Mouse (Mus musculus) activated CD4-positive, CD25-positive, alpha-beta regulatory T cell, adult 4 months (primary cell): ENCODE data around the gene Zscan21. TPM values are rescaled to one million over a fixed set of nuclear protein-coding genes. Genes with fewer than 3 reads are reported as not detected.
A peak's percentile ranks its signal among the peaks of the same experiment; 100 is the strongest.

Source experiments
- ATAC-seq: one replicate; pipeline ENCODE4 v1.8.0; 2017
- polyA plus RNA-seq, 2 experiments: library from polyadenylated mRNA; unstranded; fragments of 100-300 nt; shearing (Covaris generic); gene quantifications; one replicate each; pipeline ENCODE4 v1.2.1; 2017

Zscan21 gene
- polyA plus RNA-seq, 2 experiments from 2014 or later: 17.9 TPM

GRCm38 (mm10) chr5:138118041-138118440, 1.3 kb downstream of the Zscan21 start:
- ATAC-seq: no peak

GRCm38 (mm10) chr5:138132425-138133064, 15.8 kb downstream of the Zscan21 start:
- no peak for ATAC-seq

- no peak for ATAC-seq
Measured at GRCm38 (mm10) chr5:138137257-138137656, 20.6 kb downstream of the Zscan21 start.

GRCm38 (mm10) chr5:138137935-138138549, 21.3 kb downstream of the Zscan21 start:
- ATAC-seq: peak; percentile 77

- no peak for ATAC-seq
Measured at GRCm38 (mm10) chr5:138138585-138138984, 21.9 kb downstream of the Zscan21 start.

GRCm38 (mm10) chr5:138154390-138154789, 37.7 kb downstream of the Zscan21 start:
- ATAC-seq: no peak

- ATAC-seq: peak; percentile 96
Measured at GRCm38 (mm10) chr5:138155443-138155976, 38.8 kb downstream of the Zscan21 start, which contains the start of gene Zfp113. Gene Zfp113 (minus strand): TSS chr5:138155744.

- ATAC-seq: no peak
Measured at GRCm38 (mm10) chr5:138160224-138160762, 43.6 kb downstream of the Zscan21 start.

- peak; percentile 96 for ATAC-seq
Measured at GRCm38 (mm10) chr5:138160842-138161665, 44.4 kb downstream of the Zscan21 start, which contains the start of gene Cops6. Gene Cops6 (plus strand): TSS chr5:138161071.

GRCm38 (mm10) chr5:138163046-138163445, 46.3 kb downstream of the Zscan21 start:
- ATAC-seq: no peak

- ATAC-seq: no peak
Measured at GRCm38 (mm10) chr5:138163610-138164009, 46.9 kb downstream of the Zscan21 start.

GRCm38 (mm10) chr5:138165594-138165993, 48.9 kb downstream of the Zscan21 start:
- ATAC-seq: no peak

- peak; percentile 52 for ATAC-seq
Measured at GRCm38 (mm10) chr5:138170936-138171561, 54.3 kb downstream of the Zscan21 start.

- ATAC-seq: peak; percentile 89
Measured at GRCm38 (mm10) chr5:138171695-138172491, 55.2 kb downstream of the Zscan21 start, which contains the start of the genes Ap4m1 and Mcm7. Gene Ap4m1 (plus strand): TSS chr5:138172002. Gene Mcm7 (minus strand): TSS chr5:138172422.

- no peak for ATAC-seq
Measured at GRCm38 (mm10) chr5:138173217-138173616, 56.5 kb downstream of the Zscan21 start.

Other genes starting within 250 kb of the Zscan21 start
- not detected for gene Pilrb2, start 245.1 kb upstream of the Zscan21 start, polyA plus RNA-seq
- gene Cyp3a13, start 195.3 kb upstream of the Zscan21 start, polyA plus RNA-seq: not detected
- not detected for gene Gjc3, start 153.8 kb upstream of the Zscan21 start, polyA plus RNA-seq
- gene Azgp1, start 135.4 kb upstream of the Zscan21 start, polyA plus RNA-seq: under 1 TPM in 1 of 2 experiments, not detected in 1; 0.28 TPM
- not detected for gene Smok3a, start 95.6 kb upstream of the Zscan21 start, polyA plus RNA-seq
- not detected for gene Smok3b, start 95.5 kb upstream of the Zscan21 start, polyA plus RNA-seq
- not detected for gene Smok3c, start 63.7 kb upstream of the Zscan21 start, polyA plus RNA-seq
- gene Zkscan1, start 31.8 kb upstream of the Zscan21 start, polyA plus RNA-seq: 10 to 100 TPM; 10.9 to 11.8 TPM
- gene Zfp113, start 38.8 kb downstream of the Zscan21 start, polyA plus RNA-seq: 10 to 100 TPM; 13.4 to 13.5 TPM
- 100 to 1,000 TPM; 188 to 252 TPM for gene Cops6, start 44.2 kb downstream of the Zscan21 start, polyA plus RNA-seq
- 1 to 10 TPM; 4.8 to 5.4 TPM for gene Ap4m1, start 55.1 kb downstream of the Zscan21 start, polyA plus RNA-seq
- 10 to 100 TPM; 57.5 to 61.8 TPM for gene Mcm7, start 55.5 kb downstream of the Zscan21 start, polyA plus RNA-seq
- gene Taf6, start 70.5 kb downstream of the Zscan21 start, polyA plus RNA-seq: 10 to 100 TPM; 54.1 to 59.3 TPM
- gene Cnpy4, start 70.6 kb downstream of the Zscan21 start, polyA plus RNA-seq: 10 to 100 TPM; 38.4 to 55.4 TPM
- under 1 TPM; 0.42 to 0.51 TPM for gene Mblac1, start 77.4 kb downstream of the Zscan21 start, polyA plus RNA-seq
- gene Nxpe5, start 109.0 kb downstream of the Zscan21 start, polyA plus RNA-seq: under 1 TPM; 0.16 to 0.18 TPM
- 100 to 1,000 TPM; 112 to 123 TPM for gene Lamtor4, start 138.6 kb downstream of the Zscan21 start, polyA plus RNA-seq
- 1 to 10 TPM; 3.9 to 4.7 TPM for gene BC037034, start 147.1 kb downstream of the Zscan21 start, polyA plus RNA-seq
- under 1 TPM; 0.43 to 0.49 TPM for gene Gal3st4, start 155.9 kb downstream of the Zscan21 start, polyA plus RNA-seq
- not detected for gene Gm43720, start 163.1 kb downstream of the Zscan21 start, polyA plus RNA-seq
- gene Gpc2, start 163.1 kb downstream of the Zscan21 start, polyA plus RNA-seq: not detected
- gene Stag3, start 163.3 kb downstream of the Zscan21 start, polyA plus RNA-seq: under 1 TPM; 0.13 to 0.62 TPM
- gene Pvrig, start 225.1 kb downstream of the Zscan21 start, polyA plus RNA-seq: 10 to 100 TPM; 10.4 to 12.3 TPM